In the genomic region with DNA sequence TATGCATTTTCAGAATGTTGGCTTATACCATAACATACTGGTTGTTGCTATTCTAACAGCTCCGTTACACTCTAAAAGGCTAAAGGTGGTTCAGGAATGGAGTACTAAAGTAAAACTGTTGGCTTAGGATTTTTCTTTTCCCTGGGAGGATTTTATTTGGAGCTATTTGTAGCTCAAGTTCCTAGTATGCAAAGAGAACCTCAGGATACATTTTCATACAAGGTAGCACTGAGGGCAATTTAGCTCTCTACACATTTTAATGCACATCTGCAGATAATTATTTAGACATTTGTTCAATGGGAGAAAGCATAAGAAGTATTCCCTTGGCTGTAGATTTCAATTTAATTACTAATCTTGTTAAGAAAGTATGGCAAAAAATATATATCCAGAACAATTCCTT, we compare ENCODE assay signal across 26 mouse cellular contexts. TPM values are rescaled to one million over a fixed set of nuclear protein-coding genes. Genes with fewer than 3 reads are reported as not detected.
DNase-seq lines count a peak whose midpoint lies in the region; ATAC-seq lines count a peak whose summit lies in the region.
"Had no signal": no experiment of that assay in that cellular context is flagged by ENCODE, and none has a peak within 500 bp of the region (broad histone marks: within the 10 kb centered on the region; RNA-seq: fewer than 3 reads in every experiment).

No protein-coding gene starts in this region.

- H3K27ac ChIP-seq in embryonic facial prominence, embryonic 11.5 days (replicated peaks; ENCODE audit: low read depth, low read length): no peak overlapping the region
- H3K27ac ChIP-seq in embryonic facial prominence, embryonic 10.5 days (replicated peaks): no peak overlapping the region
- H3K27ac ChIP-seq in embryonic facial prominence, embryonic 14.5 days (replicated peaks; ENCODE audit: low read depth, low read length): no peak overlapping the region
- 0 out of 2 replicates have a peak overlapping the region, but pooled peaks have one; percentile 24 for H3K27ac ChIP-seq in limb, embryonic 15.5 days
- no peak overlapping the region for H3K27ac ChIP-seq in forebrain, embryonic 16.5 days (ENCODE audit: low read length)
- H3K27ac ChIP-seq: embryonic facial prominence, embryonic 12.5 days; embryonic facial prominence, embryonic 15.5 days; forebrain, embryonic 10.5 days; forebrain, embryonic 12.5 days had no signal

- H3K4me2 ChIP-seq in embryonic facial prominence, embryonic 11.5 days (ENCODE audit: low read depth, low read length): no peak overlapping the region
- H3K4me2 ChIP-seq in embryonic facial prominence, embryonic 14.5 days (ENCODE audit: low read depth, low read length): no peak overlapping the region
- H3K4me2 ChIP-seq in limb, embryonic 15.5 days: no peak overlapping the region
- H3K4me2 ChIP-seq in forebrain, embryonic 16.5 days (ENCODE audit: low read length): no peak overlapping the region
- H3K4me2 ChIP-seq: embryonic facial prominence, embryonic 12.5 days; embryonic facial prominence, embryonic 15.5 days; forebrain, embryonic 12.5 days had no signal

- no peaks in the 10 kb centered on the region for H3K9me3 ChIP-seq in embryonic facial prominence, embryonic 11.5 days (replicated peaks; ENCODE audit: control insufficient read depth, low read length)
- H3K9me3 ChIP-seq in embryonic facial prominence, embryonic 10.5 days: no peaks in the 10 kb centered on the region
- H3K9me3 ChIP-seq in embryonic facial prominence, embryonic 14.5 days (ENCODE audit: control insufficient read depth, low read length): no peaks in the 10 kb centered on the region
- H3K9me3 ChIP-seq in limb, embryonic 15.5 days: no peaks in the 10 kb centered on the region
- no peaks in the 10 kb centered on the region for H3K9me3 ChIP-seq in forebrain, embryonic 16.5 days (ENCODE audit: control insufficient read depth, low read length)
- H3K9me3 ChIP-seq: embryonic facial prominence, embryonic 12.5 days; embryonic facial prominence, embryonic 15.5 days; forebrain, embryonic 10.5 days; forebrain, embryonic 12.5 days; G1E had no signal

- 48% methylated on average over 1 of the region's 1 CpGs for WGBS in embryonic facial prominence, embryonic 11.5 days
- 68% methylated on average over 1 of the region's 1 CpGs for WGBS in embryonic facial prominence, embryonic 10.5 days
- 55% methylated on average over 1 of the region's 1 CpGs for WGBS in embryonic facial prominence, embryonic 14.5 days
- 29% methylated on average over 1 of the region's 1 CpGs for WGBS in limb, embryonic 15.5 days
- WGBS in forebrain, embryonic 16.5 days: 94% methylated on average over 1 of the region's 1 CpGs

- H3K4me3 ChIP-seq in embryonic facial prominence, embryonic 11.5 days (ENCODE audit: low read depth, low read length): no peak overlapping the region
- H3K4me3 ChIP-seq in embryonic facial prominence, embryonic 10.5 days: no peak overlapping the region
- H3K4me3 ChIP-seq in embryonic facial prominence, embryonic 14.5 days (ENCODE audit: low read depth, low read length): no peak overlapping the region
- H3K4me3 ChIP-seq in limb, embryonic 15.5 days: no peak overlapping the region
- no peak overlapping the region for H3K4me3 ChIP-seq in forebrain, embryonic 16.5 days (replicated peaks; ENCODE audit: low read length)
- H3K4me3 ChIP-seq: embryonic facial prominence, embryonic 12.5 days; embryonic facial prominence, embryonic 15.5 days; erythroblast, embryonic 14.5 days; forebrain, embryonic 10.5 days; forebrain, embryonic 12.5 days had no signal

- no peaks in the 10 kb centered on the region for H3K36me3 ChIP-seq in embryonic facial prominence, embryonic 11.5 days (replicated peaks; ENCODE audit: control insufficient read depth, insufficient read depth, low read depth, low read length)
- H3K36me3 ChIP-seq in embryonic facial prominence, embryonic 10.5 days (replicated peaks): no peaks in the 10 kb centered on the region
- no peaks in the 10 kb centered on the region for H3K36me3 ChIP-seq in embryonic facial prominence, embryonic 14.5 days (ENCODE audit: control insufficient read depth, insufficient read depth, low read length)
- no peaks in the 10 kb centered on the region for H3K36me3 ChIP-seq in limb, embryonic 15.5 days
- no peaks in the 10 kb centered on the region for H3K36me3 ChIP-seq in forebrain, embryonic 16.5 days (ENCODE audit: control insufficient read depth, insufficient read depth)
- H3K36me3 ChIP-seq: embryonic facial prominence, embryonic 12.5 days; embryonic facial prominence, embryonic 15.5 days; forebrain, embryonic 10.5 days; forebrain, embryonic 12.5 days; G1E had no signal

- peak; percentile 36 for DNase-seq in embryonic facial prominence, embryonic 11.5 days (ENCODE audit: low spot score)
- no peak for DNase-seq in embryonic facial prominence, embryonic 10.5 days (ENCODE audit: low spot score)
- peak; percentile 59 for DNase-seq in embryonic facial prominence, embryonic 14.5 days (ENCODE audit: low spot score)
- DNase-seq: adrenal gland, adult 8-10 months; adrenal gland, postnatal 14 days; adrenal gland, postnatal 36 days; B cell, adult 2 months; cerebellum, adult 11-12 months; cerebellum, adult 2 months; cerebellum, adult 9-10 months; cerebellum, postnatal 10 days; cerebellum, postnatal 25 days; forebrain, postnatal 0 days had no signal

- no peaks in the 10 kb centered on the region for H3K27me3 ChIP-seq in embryonic facial prominence, embryonic 11.5 days (ENCODE audit: control insufficient read depth, insufficient read depth, low read length)
- H3K27me3 ChIP-seq in embryonic facial prominence, embryonic 10.5 days (replicated peaks; ENCODE audit: low read depth, poor library complexity, severe bottlenecking): no peaks in the 10 kb centered on the region
- no peaks in the 10 kb centered on the region for H3K27me3 ChIP-seq in embryonic facial prominence, embryonic 14.5 days (replicated peaks; ENCODE audit: control insufficient read depth, insufficient read depth, low read length)
- H3K27me3 ChIP-seq in limb, embryonic 15.5 days: no peaks in the 10 kb centered on the region
- H3K27me3 ChIP-seq in forebrain, embryonic 16.5 days (replicated peaks; ENCODE audit: control insufficient read depth, insufficient read depth, low read length): no peaks in the 10 kb centered on the region
- H3K27me3 ChIP-seq: CH12.LX; embryonic facial prominence, embryonic 12.5 days; embryonic facial prominence, embryonic 15.5 days; forebrain, embryonic 12.5 days; Patski had no signal

- no peaks in the 10 kb centered on the region for H3K4me1 ChIP-seq in embryonic facial prominence, embryonic 11.5 days (ENCODE audit: control insufficient read depth, insufficient read depth, low read length)
- H3K4me1 ChIP-seq in embryonic facial prominence, embryonic 10.5 days: peaks cover 6% of the 10 kb centered on the region; the same call in 1 of the 2 replicates
- no peaks in the 10 kb centered on the region for H3K4me1 ChIP-seq in embryonic facial prominence, embryonic 14.5 days (ENCODE audit: control insufficient read depth, insufficient read depth, low read length)
- H3K4me1 ChIP-seq in limb, embryonic 15.5 days: no peaks in the 10 kb centered on the region
- H3K4me1 ChIP-seq in forebrain, embryonic 16.5 days (replicated peaks; ENCODE audit: control insufficient read depth, insufficient read depth, low read length): no peaks in the 10 kb centered on the region
- H3K4me1 ChIP-seq: embryonic facial prominence, embryonic 12.5 days; forebrain, embryonic 10.5 days; forebrain, embryonic 12.5 days had no signal

- ATAC-seq in embryonic facial prominence, embryonic 11.5 days (replicated peaks; ENCODE audit: insufficient number of reproducible peaks, low FRiP score, low TSS enrichment, low read depth): no peak
- ATAC-seq in embryonic facial prominence, embryonic 14.5 days (ENCODE audit: low read depth): no peak
- no peak for ATAC-seq in limb, embryonic 15.5 days (ENCODE audit: insufficient number of reproducible peaks, low FRiP score, low TSS enrichment, low read depth)
- no peak for ATAC-seq in forebrain, embryonic 16.5 days
- ATAC-seq: activated CD4-positive, CD25-positive, alpha-beta regulatory T cell, adult 4 months; CD4-positive, CD25-positive, alpha-beta regulatory T cell, adult 4 months; forebrain, embryonic 14.5 days; forebrain, postnatal 0 days; Patski had no signal

- no peak overlapping the region for H3K9ac ChIP-seq in embryonic facial prominence, embryonic 11.5 days (replicated peaks; ENCODE audit: low read length)
- no peak overlapping the region for H3K9ac ChIP-seq in embryonic facial prominence, embryonic 14.5 days (ENCODE audit: low read depth, low read length)
- no peak overlapping the region for H3K9ac ChIP-seq in limb, embryonic 15.5 days
- no peak overlapping the region for H3K9ac ChIP-seq in forebrain, embryonic 16.5 days (replicated peaks; ENCODE audit: low read depth, low read length)
- H3K9ac ChIP-seq: embryonic facial prominence, embryonic 12.5 days; embryonic facial prominence, embryonic 15.5 days; forebrain, embryonic 12.5 days; forebrain, postnatal 0 days had no signal

RNA-seq across cellular contexts. Expression of a gene that starts 17.7 kb away (rescaled TPM):
- polyA plus RNA-seq in embryonic facial prominence, embryonic 11.5 days (2014; fragmentation: Nextera tagmentation; extraction: Ambion mirVana): 8.7 and 9.2 TPM in 2 replicates
- polyA plus RNA-seq in embryonic facial prominence, embryonic 10.5 days (2016; fragmentation: Nextera tagmentation; extraction: Ambion mirVana): 4.6 and 5.7 TPM in 2 replicates
- polyA plus RNA-seq in embryonic facial prominence, embryonic 14.5 days (2014; fragmentation: Nextera tagmentation; extraction: Ambion mirVana): 24.3 and 26.0 TPM in 2 replicates
- polyA plus RNA-seq in limb, embryonic 15.5 days (2015; fragmentation: Nextera tagmentation; extraction: Ambion mirVana): 32.7 and 35.1 TPM in 2 replicates
- 2.3 and 2.5 TPM in 2 replicates for polyA plus RNA-seq in forebrain, embryonic 16.5 days (2015; fragmentation: Nextera tagmentation; extraction: Ambion mirVana)
- polyA plus RNA-seq: activated CD4-positive, CD25-positive, alpha-beta regulatory T cell, adult 4 months; CD4-positive, CD25-positive, alpha-beta regulatory T cell, adult 4 months; erythroblast, embryonic 14.5 days; G1E had no signal
